Mouse (Mus musculus): ENCODE results near the gene Fam169b. TPM values are rescaled to one million over a fixed set of nuclear protein-coding genes. Genes with fewer than 3 reads are reported as not detected.

Fam169b gene
- polyA plus RNA-seq, 1 experiment: 114 TPM

DNA sequence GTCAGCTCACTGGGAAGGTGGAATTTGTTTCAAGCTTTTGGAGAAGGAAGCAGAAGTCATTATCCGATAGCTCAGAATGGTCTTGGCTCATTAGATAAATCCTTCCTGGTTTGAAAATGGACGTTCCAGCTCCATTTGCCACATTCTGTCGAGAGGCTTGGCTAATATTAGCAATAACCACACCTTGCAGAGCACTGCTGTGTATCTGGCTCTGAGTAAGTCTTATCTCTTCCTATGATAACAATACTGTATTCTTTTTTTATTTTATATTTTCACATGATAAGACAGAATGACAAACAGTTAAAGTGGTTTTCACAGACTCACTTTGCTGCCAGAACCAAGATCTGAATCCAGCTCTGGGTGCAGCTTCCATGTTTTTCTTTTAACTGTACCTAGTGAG lies 113.1 kb downstream of the Fam169b start:
- Histone ChIP-seq H3K27me3 (ENCODE audit: control insufficient read depth, insufficient read depth, low read length) (no peaks in the 10 kb centered on the region), H3K4me1 (replicated peaks; ENCODE audit: control insufficient read depth, insufficient read depth, low read length) (no peaks in the 10 kb centered on the region), H3K4me3 (ENCODE audit: control insufficient read depth, insufficient read depth, low read length) (no peak overlapping the region), H3K36me3 (ENCODE audit: control insufficient read depth, insufficient read depth, low read length) (no peaks in the 10 kb centered on the region), H3K27ac (ENCODE audit: control insufficient read depth, insufficient read depth, low read length) (no peak overlapping the region)
- no peak for TF ChIP-seq POLR2A (IDR thresholded peaks at IDR 0.05; ENCODE audit: control insufficient read depth, extremely low read depth, insufficient read depth, low read length, poor library complexity)
- DNase-seq: no peak
- WGBS: 80% methylated on average over 3 of the region's 3 CpGs

DNA sequence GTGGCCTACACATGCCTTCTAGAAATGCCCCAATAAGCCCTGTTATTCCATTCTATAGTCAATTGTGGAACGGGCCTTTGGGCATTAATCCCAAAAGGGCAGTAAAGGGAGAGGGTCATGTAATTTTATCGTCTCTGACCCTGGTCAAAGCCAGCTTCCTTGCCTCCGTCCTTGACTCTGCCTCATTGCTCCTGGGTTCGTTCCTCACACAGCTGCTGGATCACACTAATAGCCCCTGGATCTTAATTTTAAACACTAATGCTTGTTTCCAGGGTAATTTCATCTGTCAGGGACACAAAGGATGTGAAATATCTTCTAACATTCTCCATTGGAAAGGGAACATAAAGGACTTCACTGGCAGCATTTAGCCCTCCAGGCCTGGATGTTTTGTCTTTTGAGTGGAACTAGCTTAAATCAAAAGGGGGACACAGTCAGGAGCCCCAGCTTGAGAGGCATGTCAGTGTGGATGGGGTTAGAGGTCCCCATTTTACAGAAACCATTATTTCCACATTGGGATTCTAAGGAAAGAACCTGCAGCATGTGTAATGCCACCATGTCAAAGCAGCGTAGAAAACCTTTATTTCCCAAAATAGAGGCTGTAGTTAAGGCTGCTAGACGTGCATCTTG lies 122.2 kb downstream of the Fam169b start:
- H3K27ac ChIP-seq (ENCODE audit: control insufficient read depth, insufficient read depth, low read length): no peak overlapping the region
- H3K4me3 ChIP-seq (ENCODE audit: control insufficient read depth, insufficient read depth, low read length): no peak overlapping the region
- 88% methylated on average over 6 of the region's 6 CpGs for WGBS
- H3K27me3 ChIP-seq (ENCODE audit: control insufficient read depth, insufficient read depth, low read length): no peaks in the 10 kb centered on the region
- H3K4me1 ChIP-seq (replicated peaks; ENCODE audit: control insufficient read depth, insufficient read depth, low read length): no peaks in the 10 kb centered on the region
- TF ChIP-seq POLR2A (IDR thresholded peaks at IDR 0.05; ENCODE audit: control insufficient read depth, extremely low read depth, insufficient read depth, low read length, poor library complexity) (no peak), CTCF (IDR thresholded peaks at IDR 0.05; ENCODE audit: borderline replicate concordance, control insufficient read depth, extremely low read depth, insufficient read depth, low read length, poor library complexity) (no peak)
- no peak for DNase-seq
- H3K36me3 ChIP-seq (ENCODE audit: control insufficient read depth, insufficient read depth, low read length): no peaks in the 10 kb centered on the region

DNA sequence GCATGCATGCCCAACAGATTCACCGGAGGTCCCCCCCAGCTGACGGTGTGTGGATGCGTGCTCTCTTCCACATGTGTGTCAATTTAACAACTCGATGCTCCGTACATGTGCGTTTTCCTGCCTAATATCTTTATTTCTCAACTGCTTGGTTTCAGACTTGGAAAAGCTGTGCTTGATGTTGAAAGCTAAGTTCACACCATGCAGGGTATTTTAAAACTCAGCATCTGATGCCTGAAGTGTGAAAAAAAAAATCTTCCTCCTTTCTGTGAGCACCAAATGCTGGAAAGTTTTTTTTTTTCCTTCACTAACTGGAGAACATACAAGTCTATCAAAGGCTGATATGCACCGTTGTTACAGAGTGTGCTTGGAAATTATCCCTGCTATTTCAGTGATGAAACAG lies 126.9 kb downstream of the Fam169b start:
- no peak for DNase-seq
- no peak overlapping the region for H3K4me3 ChIP-seq (ENCODE audit: control insufficient read depth, insufficient read depth, low read length)
- TF ChIP-seq POLR2A (IDR thresholded peaks at IDR 0.05; ENCODE audit: control insufficient read depth, extremely low read depth, insufficient read depth, low read length, poor library complexity) (no peak), CTCF (IDR thresholded peaks at IDR 0.05; ENCODE audit: borderline replicate concordance, control insufficient read depth, extremely low read depth, insufficient read depth, low read length, poor library complexity) (no peak)
- WGBS: 95% methylated on average over 7 of the region's 7 CpGs
- H3K4me1 ChIP-seq (replicated peaks; ENCODE audit: control insufficient read depth, insufficient read depth, low read length): no peaks in the 10 kb centered on the region
- H3K27me3 ChIP-seq (ENCODE audit: control insufficient read depth, insufficient read depth, low read length): no peaks in the 10 kb centered on the region
- H3K36me3 ChIP-seq (ENCODE audit: control insufficient read depth, insufficient read depth, low read length): no peaks in the 10 kb centered on the region
- H3K27ac ChIP-seq (ENCODE audit: control insufficient read depth, insufficient read depth, low read length): no peak overlapping the region

DNA sequence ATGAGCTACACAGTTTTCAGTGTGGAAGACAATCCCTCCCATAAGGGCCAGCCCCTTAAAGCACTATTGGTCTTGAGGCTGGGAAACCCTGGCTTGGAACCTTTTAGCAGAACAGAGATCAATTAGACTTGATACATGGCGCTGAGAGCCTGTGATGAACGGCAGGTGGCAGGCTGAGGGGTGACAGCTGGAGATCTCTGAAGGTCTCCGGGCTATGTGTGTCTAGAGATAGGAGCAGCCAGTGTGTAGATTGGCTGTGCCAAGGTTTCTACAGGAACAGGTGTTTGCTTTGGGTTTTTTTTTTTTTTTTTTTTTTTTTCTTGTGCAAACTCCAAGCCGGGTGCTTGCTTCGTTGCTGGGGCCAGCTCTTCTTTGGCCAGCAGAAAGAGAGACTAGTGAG lies 135.0 kb downstream of the Fam169b start:
- no peaks in the 10 kb centered on the region for H3K36me3 ChIP-seq (ENCODE audit: control insufficient read depth, insufficient read depth, low read length)
- H3K4me3 ChIP-seq (ENCODE audit: control insufficient read depth, insufficient read depth, low read length): no peak overlapping the region
- no peak for TF ChIP-seq CTCF (IDR thresholded peaks at IDR 0.05; ENCODE audit: borderline replicate concordance, control insufficient read depth, extremely low read depth, insufficient read depth, low read length, poor library complexity)
- H3K4me1 ChIP-seq (replicated peaks; ENCODE audit: control insufficient read depth, insufficient read depth, low read length): no peaks in the 10 kb centered on the region
- WGBS: 84% methylated on average over 5 of the region's 5 CpGs
- no peak for DNase-seq
- no peaks in the 10 kb centered on the region for H3K27me3 ChIP-seq (ENCODE audit: control insufficient read depth, insufficient read depth, low read length)
- H3K27ac ChIP-seq (ENCODE audit: control insufficient read depth, insufficient read depth, low read length): no peak overlapping the region

Other genes starting within 250 kb of the Fam169b start
- gene Pgpep1l, start 9.6 kb upstream of the Fam169b start, polyA plus RNA-seq (2012; rRNA removed): 0.98 and 1.5 TPM in 2 replicates

All from thymus, adult 2 months (tissue).